Mouse (Mus musculus): ENCODE data around the gene Etd. TPM values are rescaled to one million over a fixed set of nuclear protein-coding genes. Genes with fewer than 3 reads are reported as not detected.
"Not testable (repeated sequence)": the region's sequence is repeated elsewhere in the genome, so short reads cannot be mapped to it uniquely, and the experiment has no call there.

Etd gene
- total RNA-seq (2021) = not detected
- long read RNA-seq, experiment 1 = 0 reads
- long read RNA-seq, experiment 2 = 0 reads

- intact Hi-C loops (cut with DNase I) = no loop called here
Observed at GRCm38 (mm10) chrX:53434618-53435017, at the start of gene Etd. Gene Etd, plus strand, starts transcription at chrX:53434918.

DNA sequence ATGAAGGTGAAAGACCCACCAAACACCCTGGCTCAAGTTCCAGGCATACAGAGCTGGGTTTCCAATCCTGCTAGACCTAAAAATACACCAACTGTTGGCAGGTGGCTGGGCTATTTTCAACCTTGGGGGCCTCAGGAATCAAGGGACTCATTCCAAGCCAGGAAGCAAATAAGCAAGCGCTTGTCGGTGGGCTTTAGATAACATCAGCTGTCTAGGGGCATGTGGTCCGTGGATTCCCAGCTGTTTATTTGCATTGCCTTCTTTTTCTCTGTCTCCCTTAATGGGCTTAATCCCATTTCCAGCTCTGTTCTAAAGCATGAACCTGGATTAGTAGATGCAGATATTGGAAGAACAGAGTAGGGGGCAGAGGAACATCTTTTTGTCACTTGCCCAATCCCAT lies 48.4 kb upstream of the Etd start:
- no peak for TF ChIP-seq CTCF (IDR thresholded peaks at IDR 0.05)
- H3K4me3 ChIP-seq = no peak overlapping the region
- DNase-seq (ENCODE audit: extremely low spot score in 1 of 2, low spot score in 2 of 2) = no peak
- no peak overlapping the region for H3K27ac ChIP-seq
- intact Hi-C loops (cut with DNase I) = no loop called here

More at GRCm38 (mm10) chrX:53434618-53435017, at the start of gene Etd:
- TF ChIP-seq CTCF (IDR thresholded peaks at IDR 0.05) = no peak
- DNase-seq (ENCODE audit: extremely low spot score in 1 of 2, low spot score in 2 of 2) = no peak
- H3K4me3 ChIP-seq = no peak within 1 kb of the TSS
- H3K27ac ChIP-seq = no peak within 1 kb of the TSS

GRCm38 (mm10) chrX:53432888-53433287 lies 1.8 kb upstream of the Etd start:
- peak; percentile 56 for TF ChIP-seq CTCF (IDR thresholded peaks at IDR 0.05)
- intact Hi-C loops (cut with DNase I) = no loop called here
- Histone ChIP-seq H3K4me3 (no peak overlapping the region), H3K27ac (no peak overlapping the region)
- DNase-seq (ENCODE audit: extremely low spot score in 1 of 2, low spot score in 2 of 2) = no peak

DNA sequence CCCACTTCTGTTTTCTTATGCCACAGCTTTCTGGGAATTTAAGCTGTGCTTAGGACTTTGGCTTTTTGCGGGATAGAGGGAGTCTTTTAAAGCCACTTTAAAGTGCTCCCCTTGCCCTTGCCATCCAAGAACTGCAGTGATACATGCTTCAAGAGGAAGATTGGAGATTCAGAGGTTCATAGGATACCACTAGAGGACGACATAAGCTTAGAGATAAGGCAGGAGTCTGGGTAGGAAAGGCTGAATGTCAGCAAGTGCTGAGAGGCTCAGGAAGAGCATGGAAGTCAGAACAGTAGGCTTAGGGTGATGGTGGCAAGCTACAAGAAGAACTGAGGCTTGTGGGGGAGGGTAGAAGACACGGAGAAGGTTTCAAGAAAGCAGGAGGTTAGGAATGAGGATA lies 24.9 kb downstream of the Etd start:
- peak; percentile 56 for TF ChIP-seq CTCF (IDR thresholded peaks at IDR 0.05)
- no peak for DNase-seq (ENCODE audit: extremely low spot score in 1 of 2, low spot score in 2 of 2)
- H3K4me3 ChIP-seq = no peak overlapping the region
- intact Hi-C loops (cut with DNase I) = no loop called here
- H3K27ac ChIP-seq = no peak overlapping the region

DNA sequence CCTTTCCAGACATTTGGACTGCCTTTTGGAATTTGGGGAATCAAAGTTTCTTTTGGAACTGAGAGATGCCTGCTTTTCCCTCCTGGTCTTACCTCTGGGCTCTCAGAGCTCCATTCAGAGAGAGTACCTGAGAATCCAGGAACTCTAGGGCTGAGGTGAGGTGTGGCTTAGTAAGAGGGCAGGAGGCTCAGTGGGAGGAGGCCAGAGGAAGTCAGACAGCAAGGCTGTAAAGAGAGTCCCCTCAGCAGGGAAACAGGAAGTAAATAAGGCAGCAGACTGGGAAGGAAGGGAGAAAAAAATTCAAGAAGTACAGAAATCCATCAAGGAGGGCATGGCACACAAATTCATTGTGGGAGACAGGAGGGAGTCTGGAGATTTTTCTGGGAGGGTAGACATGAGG lies 29.5 kb downstream of the Etd start:
- H3K27ac ChIP-seq; intact Hi-C loops (cut with DNase I); DNase-seq (ENCODE audit: extremely low spot score in 1 of 2, low spot score in 2 of 2); H3K4me3 ChIP-seq: not testable (repeated sequence)

Other genes starting within 250 kb of the Etd start
- not detected for gene Plac1, start 194.8 kb upstream of the Etd start, total RNA-seq (2021)
- 1 to 10 TPM; 4.1 to 4.4 TPM for gene Fam122b, start 165.1 kb upstream of the Etd start, total RNA-seq (2021)
- gene Fam122c, start 161.5 kb upstream of the Etd start, total RNA-seq (2021) = not detected
- 10 to 100 TPM; 14.2 to 15.3 TPM for gene Mospd1, start 64.4 kb upstream of the Etd start, total RNA-seq (2021)
- gene Rtl8c, start 173.1 kb downstream of the Etd start, total RNA-seq (2021) = 100 to 1,000 TPM; 251 to 262 TPM
- gene Gm14597, start 174.1 kb downstream of the Etd start, total RNA-seq (2021) = not detected
- gene Rtl8a, start 208.8 kb downstream of the Etd start, total RNA-seq (2021) = 100 to 1,000 TPM; 259 to 384 TPM
- 100 to 1,000 TPM; 242 to 268 TPM for gene Rtl8b, start 235.5 kb downstream of the Etd start, total RNA-seq (2021)